Mouse (Mus musculus) ovary, postnatal 14 days (tissue): ENCODE measurements at regions not wholly inside any gene's neighbourhood (a gene's known extent, or its start where the extent isn't known, plus 50 kb on each side); places are given as distances from the start of the nearest gene placed in this dataset.

ENCODE experiments used
- DNase-seq: peaks from one replicate; pipeline ENCODE4 v3.0.0; 2022; ENCODE audit warnings: low spot score

DNA sequence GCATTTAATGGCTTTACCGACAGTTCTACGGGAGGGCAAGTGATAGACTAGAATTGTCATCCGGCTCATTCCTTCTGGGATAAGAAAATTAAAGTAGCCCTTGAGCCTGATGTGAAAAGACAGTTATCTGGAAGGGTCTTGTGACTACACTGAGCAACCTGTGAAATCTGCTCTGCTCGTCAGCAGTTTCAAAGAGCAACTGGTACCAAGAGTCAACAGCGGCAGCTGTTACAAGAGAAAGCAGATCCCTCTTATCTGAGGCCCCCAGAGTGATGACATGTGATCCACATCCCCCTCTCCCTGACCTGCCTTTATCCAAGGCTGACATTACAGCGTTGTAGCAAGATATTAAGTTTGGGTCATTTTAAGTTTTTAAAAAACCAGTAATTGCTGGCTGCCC is 52.6 kb upstream of the Unc13c start:
- DNase-seq = no peak

DNA sequence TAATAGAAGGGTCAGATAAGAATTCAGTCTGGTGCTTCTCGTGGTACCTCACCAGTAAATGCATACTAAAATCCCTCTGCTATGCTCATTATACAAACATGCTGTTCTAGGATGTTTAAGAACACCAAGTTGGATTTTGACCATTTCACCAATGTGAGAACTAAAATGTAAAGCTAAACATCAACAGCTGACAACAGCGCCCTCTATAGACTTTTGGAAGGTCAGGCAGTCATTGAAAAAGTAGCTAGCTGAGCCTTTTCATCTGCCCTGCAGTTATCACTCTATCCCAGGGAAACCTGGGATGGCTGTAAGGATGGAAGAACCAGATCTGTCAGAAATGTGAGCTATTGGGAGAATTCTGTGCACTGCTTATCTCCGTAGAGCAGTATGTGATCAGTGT is 55.2 kb upstream of the Unc13c start:
- DNase-seq = no peak

- no peak for DNase-seq
These were observed 57.4 kb upstream of the Unc13c start for GRCm38 (mm10) chr9:74026131-74026530.

DNA sequence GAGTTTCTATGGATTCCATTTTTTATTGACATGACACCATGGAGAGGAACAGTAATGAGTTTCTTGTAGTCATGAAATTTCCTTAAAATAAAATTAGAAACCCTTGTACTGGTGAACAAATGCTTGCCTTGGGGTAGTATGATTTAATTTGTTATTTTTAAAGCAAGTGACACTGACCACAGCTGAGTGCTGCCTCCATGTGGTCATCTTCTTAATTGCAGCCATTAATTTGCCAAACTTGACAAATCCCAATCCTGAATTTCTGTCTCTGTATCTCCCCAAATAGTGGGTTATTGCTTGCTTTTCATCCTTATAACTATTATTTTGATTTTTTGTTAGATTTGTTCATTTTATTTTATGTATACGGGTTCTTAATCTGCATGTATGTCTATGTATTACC is 59.7 kb upstream of the Unc13c start:
- no peak for DNase-seq

DNA sequence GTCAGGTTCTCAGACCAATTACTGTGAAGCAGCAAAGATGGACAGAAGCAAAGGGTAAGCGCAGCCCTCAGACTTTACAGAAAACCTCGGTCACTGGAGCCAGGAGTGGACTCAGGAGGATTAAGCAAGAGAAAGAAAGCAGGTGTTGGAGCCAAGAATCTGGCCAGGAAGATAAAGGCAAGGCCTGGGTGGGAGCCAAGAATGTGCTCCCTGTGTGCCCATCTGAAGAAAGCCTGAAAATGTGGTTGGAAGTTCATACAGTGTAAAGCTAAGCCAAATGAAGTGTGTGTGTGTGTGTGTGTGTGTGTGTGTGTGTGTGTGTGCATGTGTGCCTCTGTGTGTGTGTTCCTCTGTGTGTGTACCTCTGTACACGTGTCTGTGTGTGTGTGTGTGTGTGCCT is 64.2 kb upstream of the Wdr72 start:
- DNase-seq = peak; percentile 41

DNA sequence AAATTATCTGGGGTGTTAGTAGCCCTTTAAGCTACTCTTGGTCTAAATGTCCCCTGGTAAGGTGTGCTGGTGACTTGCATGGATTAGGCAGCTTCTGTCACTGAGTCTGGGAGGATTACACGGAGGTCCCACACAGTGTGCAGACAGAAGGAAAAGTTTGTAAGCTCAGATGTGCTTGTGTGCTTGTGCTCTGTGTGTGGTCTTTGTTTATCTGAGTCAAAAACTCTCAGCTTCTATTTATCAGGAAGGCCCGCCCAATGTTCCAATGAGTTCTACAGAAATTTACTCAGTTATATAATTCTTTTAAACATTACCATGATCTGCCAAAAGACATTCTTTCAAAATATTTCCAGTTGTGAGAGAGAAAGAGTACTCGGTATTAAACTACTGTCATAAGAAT is 60.4 kb upstream of the Wdr72 start:
- DNase-seq = no peak

DNA sequence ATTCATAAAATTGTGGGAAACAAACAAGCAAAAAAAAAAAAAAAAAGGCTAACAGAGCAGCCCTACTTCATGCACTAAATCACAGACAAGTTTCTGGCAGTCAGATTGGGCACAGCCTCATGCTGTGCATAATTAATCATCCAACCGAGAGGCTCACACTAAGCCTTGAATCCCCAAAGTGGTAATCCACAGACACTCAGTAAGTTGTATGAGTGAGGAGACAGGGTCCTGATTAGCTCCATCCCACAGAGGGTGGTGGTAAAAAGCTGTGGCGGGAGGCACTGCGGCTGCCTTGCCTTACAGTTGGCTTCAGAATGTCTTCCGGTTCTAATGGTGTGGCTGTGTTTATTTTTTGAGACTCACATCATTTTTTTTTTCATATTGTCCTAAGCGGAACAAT is 53.4 kb upstream of the Wdr72 start:
- DNase-seq = no peak

DNA sequence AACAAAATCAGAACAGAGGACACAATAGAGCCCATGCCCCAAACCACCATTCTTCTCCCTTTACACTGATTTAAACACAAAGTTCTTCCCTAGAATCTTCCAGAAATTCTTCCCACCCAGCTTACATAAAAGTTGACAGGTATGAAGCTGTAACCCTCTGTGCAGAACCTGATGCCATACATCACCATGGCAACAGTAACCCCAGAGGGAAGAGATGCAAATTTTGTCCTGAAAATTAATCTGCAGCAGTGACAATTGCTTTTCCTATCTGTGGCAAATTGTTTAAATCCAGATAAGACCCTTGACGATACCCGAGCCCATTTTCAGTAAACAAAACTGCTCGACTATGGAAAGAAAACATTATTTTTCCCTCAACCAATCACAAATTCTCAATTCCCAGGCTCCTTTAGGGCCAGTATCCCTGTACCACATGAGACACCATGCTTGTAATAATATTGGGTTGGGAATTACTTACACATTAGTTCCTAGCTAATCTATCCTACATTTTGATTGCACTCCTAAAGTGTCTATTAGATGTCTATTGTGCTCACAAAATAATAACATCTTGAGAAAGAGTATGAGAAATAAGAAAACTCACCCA is 52.6 kb upstream of the Wdr72 start:
- DNase-seq = no peak

GRCm38 (mm10) chr9:74058269-74058871 is 51.8 kb upstream of the Wdr72 start:
- DNase-seq = no peak
